Mouse (Mus musculus): ENCODE data around the gene Sntg2.

DNA sequence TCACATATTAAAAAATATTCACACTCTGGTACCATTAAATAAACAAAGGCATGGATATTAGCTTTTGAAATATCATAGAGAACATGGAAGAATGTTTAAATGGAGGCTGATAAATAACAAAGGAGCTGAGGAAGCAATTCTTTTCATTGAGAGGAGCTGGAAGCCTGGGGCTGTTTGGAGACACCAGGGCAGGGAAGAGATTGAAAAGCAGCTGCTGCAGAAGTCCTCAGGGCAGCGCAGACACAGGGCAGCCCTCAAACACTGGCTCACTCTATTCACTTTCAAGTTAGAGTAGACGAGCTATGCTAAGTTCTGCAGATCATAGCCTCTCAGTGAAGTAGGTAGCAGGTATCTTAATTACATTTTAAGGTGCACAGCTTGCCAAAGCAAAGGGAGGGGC lies 164.6 kb downstream of the Sntg2 start:
- TF ChIP-seq CTCF (IDR thresholded peaks at IDR 0.05; ENCODE audit: extremely low read depth, insufficient read depth, low read length) (no peak), POLR2A (IDR thresholded peaks at IDR 0.05; ENCODE audit: extremely low read depth, insufficient read depth, low read length) (no peak)

Data from cortical plate, adult 2 months (tissue).